Mouse (Mus musculus) splenic B cell, adult 2 months (primary cell): ENCODE measurements around the gene Them7.

Experiments used
- DNase-seq: peaks from one replicate; pipeline ENCODE4 v3.0.0-alpha.2; 2011; ENCODE audit warnings: low read depth, low spot score
- H3K27me3 ChIP-seq: 2 replicates; pipeline ENCODE4 v1.6.1; 2012; ENCODE audit warnings: mild to moderate bottlenecking, low read length, moderate library complexity, mixed read lengths; ENCODE audit not compliant: control insufficient read depth, poor library complexity, insufficient read depth, severe bottlenecking
- H3K36me3 ChIP-seq: 2 replicates; pipeline ENCODE4 v1.6.1; 2012; ENCODE audit warnings: mild to moderate bottlenecking, low read length, moderate library complexity, mixed read lengths; ENCODE audit not compliant: control insufficient read depth, poor library complexity, insufficient read depth, severe bottlenecking

Gene Them7

GRCm38 (mm10) chr2:105389007-105389890, 165.1 kb downstream of the Them7 start:
- no peak for DNase-seq

GRCm38 (mm10) chr2:105390653-105391413, 166.7 kb downstream of the Them7 start:
- H3K36me3 ChIP-seq = no peaks in the 10 kb centered on the region
- DNase-seq = no peak
- no peaks in the 10 kb centered on the region for H3K27me3 ChIP-seq

More at GRCm38 (mm10) chr2:105389007-105389890, 165.1 kb downstream of the Them7 start:
- Histone ChIP-seq H3K27me3 (no peaks in the 10 kb centered on the region), H3K36me3 (no peaks in the 10 kb centered on the region)

GRCm38 (mm10) chr2:105391414-105391784, 167.3 kb downstream of the Them7 start:
- no peak for DNase-seq
- Histone ChIP-seq H3K36me3 (no peaks in the 10 kb centered on the region), H3K27me3 (no peaks in the 10 kb centered on the region)

- no peak for DNase-seq
- Histone ChIP-seq H3K27me3 (no peaks in the 10 kb centered on the region), H3K36me3 (no peaks in the 10 kb centered on the region)
These were observed 168.4 kb downstream of the Them7 start for GRCm38 (mm10) chr2:105392514-105392913.

GRCm38 (mm10) chr2:105394375-105394774, 170.3 kb downstream of the Them7 start:
- no peak for DNase-seq
- no peaks in the 10 kb centered on the region for H3K27me3 ChIP-seq
- H3K36me3 ChIP-seq = no peaks in the 10 kb centered on the region

DNA sequence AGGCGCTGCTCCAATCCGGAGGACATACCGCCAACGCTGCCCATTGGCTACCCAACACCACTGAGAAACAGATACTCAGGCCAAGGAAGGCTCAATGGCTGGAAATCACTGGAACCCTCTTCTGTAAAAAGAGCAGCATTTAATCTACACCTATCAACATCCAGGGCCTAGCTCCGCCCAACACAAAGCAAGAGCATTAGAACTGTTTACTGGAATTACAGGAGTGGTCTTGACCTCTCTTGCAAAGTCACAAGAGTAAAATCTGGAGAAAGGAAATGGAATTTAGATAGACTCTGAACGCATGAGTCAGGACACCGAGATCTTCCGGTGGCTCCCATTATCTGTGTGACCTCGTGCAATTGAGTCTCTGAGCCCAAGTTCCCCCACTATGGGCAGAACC, 171.9 kb downstream of the Them7 start:
- no peaks in the 10 kb centered on the region for H3K27me3 ChIP-seq
- DNase-seq = no peak
- no peaks in the 10 kb centered on the region for H3K36me3 ChIP-seq

GRCm38 (mm10) chr2:105397446-105398211, 173.5 kb downstream of the Them7 start:
- Histone ChIP-seq H3K36me3 (no peaks in the 10 kb centered on the region), H3K27me3 (no peaks in the 10 kb centered on the region)
- no peak for DNase-seq

GRCm38 (mm10) chr2:105398636-105399084, 174.5 kb downstream of the Them7 start:
- H3K27me3 ChIP-seq = no peaks in the 10 kb centered on the region
- peak; percentile 53 for DNase-seq
- no peaks in the 10 kb centered on the region for H3K36me3 ChIP-seq

- H3K27me3 ChIP-seq = no peaks in the 10 kb centered on the region
- peak; percentile 36 for DNase-seq
- no peaks in the 10 kb centered on the region for H3K36me3 ChIP-seq
These were observed 175.2 kb downstream of the Them7 start, which contains the start of gene Rcn1 for GRCm38 (mm10) chr2:105399085-105399891. Rcn1 (minus strand) TSS chr2:105399319.

DNA sequence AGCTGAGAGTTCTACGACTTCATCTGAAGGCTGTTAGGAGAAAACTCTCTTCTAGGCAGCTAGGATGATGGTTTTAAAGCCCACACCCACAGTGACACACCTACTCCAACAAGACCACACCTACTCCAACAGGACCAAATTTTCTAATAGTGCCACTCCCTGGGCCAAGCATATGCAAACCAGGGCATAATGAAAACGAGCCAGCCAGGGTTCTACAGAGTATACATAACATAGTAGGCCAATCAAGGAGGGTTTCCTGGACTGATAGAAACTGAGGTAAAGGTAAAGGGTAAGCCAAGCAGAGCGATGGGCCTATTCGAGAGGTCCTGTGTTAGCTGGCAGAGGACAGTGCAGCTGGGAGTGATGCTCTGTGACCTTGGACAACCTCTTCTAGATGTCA, 176.4 kb downstream of the Them7 start:
- no peak for DNase-seq
- no peaks in the 10 kb centered on the region for H3K27me3 ChIP-seq

DNA sequence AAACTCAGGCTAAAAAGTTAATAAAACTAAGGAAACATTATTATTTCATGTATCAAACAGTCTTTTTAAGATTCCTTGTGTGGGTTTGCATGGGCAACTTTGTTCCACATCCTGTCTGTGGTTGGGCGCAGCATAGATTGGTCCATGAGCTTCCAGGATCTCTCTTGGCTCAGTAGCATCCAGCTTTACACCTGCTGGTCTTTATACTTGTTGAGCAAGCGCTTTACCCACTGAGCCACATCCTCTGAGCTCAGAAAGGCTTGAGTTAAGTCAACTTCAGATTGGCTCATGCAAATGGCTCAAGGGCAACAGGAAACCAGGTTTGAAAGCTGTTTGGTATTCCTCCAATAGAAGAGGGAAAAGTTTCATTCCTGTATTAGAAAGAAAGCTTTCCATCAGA, 178.1 kb downstream of the Them7 start:
- DNase-seq = no peak
- no peaks in the 10 kb centered on the region for H3K36me3 ChIP-seq

More for the DNA sequence above, 176.4 kb downstream of the Them7 start:
- H3K36me3 ChIP-seq = no peaks in the 10 kb centered on the region

DNA sequence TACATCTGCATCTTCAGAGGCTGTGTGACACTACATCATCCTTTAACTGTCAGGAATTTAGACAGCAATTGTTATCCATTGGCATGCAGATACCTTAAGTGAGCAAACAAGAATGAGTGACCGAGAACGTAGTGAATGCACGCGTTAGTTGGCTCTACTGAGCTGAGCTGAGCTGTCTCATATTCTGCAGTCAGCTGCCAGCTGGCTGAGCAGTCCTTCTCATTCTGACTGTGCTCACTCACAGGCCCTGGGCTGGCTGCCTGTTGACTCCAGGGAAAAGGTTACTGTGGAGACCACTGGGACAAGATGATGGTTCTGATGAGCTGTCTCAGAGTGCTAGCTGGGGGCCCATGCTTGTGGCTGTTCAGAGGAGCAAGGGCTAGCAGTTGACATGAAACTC, 184.4 kb downstream of the Them7 start:
- no peaks in the 10 kb centered on the region for H3K36me3 ChIP-seq
- H3K27me3 ChIP-seq = no peaks in the 10 kb centered on the region
- no peak for DNase-seq

More for the DNA sequence above, 178.1 kb downstream of the Them7 start:
- H3K27me3 ChIP-seq = no peaks in the 10 kb centered on the region

DNA sequence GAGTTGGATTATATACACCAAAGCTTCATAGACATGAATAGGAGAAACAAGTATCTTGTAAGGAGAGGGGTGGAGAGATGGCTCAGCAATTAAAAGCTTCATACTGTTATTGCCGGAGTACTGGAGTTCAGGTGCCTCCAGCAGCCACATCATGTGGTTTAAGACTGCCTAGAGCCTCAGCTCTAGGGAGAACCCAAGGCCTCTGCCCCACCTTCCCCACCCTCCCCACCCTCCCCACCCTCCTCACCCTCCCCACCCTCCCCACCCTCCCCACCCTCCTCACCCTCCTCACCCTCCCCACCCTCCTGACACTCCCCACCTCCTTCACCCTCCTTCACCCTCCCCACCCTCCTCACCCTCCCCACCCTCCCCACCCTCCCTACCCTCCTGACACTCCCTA, 185.1 kb downstream of the Them7 start:
- no peak for DNase-seq

GRCm38 (mm10) chr2:105414309-105414708, 190.2 kb downstream of the Them7 start:
- Histone ChIP-seq H3K27me3 (no peaks in the 10 kb centered on the region), H3K36me3 (no peaks in the 10 kb centered on the region)
- no peak for DNase-seq

More for the DNA sequence above, 185.1 kb downstream of the Them7 start:
- no peaks in the 10 kb centered on the region for H3K27me3 ChIP-seq
- no peaks in the 10 kb centered on the region for H3K36me3 ChIP-seq
